Mouse (Mus musculus) ES-E14 (cell line): ENCODE measurements at regions not wholly inside any gene's neighbourhood (a gene's known extent, or its start where the extent isn't known, plus 50 kb on each side); places are given as distances from the start of the nearest gene placed in this dataset.

Experiments used
- CHD2 ChIP-seq: IDR thresholded peaks from 2 replicates; pipeline ENCODE4 v1.6.1; 2014; ENCODE audit warnings: mild to moderate bottlenecking, low read depth, low read length, inconsistent platforms
- HCFC1 ChIP-seq: IDR thresholded peaks from 2 replicates; pipeline ENCODE4 v1.6.1; 2012; ENCODE audit warnings: low read length, inconsistent platforms, borderline replicate concordance; ENCODE audit not compliant: insufficient read depth
- ZC3H11A ChIP-seq: IDR thresholded peaks from 2 replicates; pipeline ENCODE4 v1.6.1; 2012; ENCODE audit warnings: low read depth, mild to moderate bottlenecking, inconsistent platforms, low read length, borderline replicate concordance

DNA sequence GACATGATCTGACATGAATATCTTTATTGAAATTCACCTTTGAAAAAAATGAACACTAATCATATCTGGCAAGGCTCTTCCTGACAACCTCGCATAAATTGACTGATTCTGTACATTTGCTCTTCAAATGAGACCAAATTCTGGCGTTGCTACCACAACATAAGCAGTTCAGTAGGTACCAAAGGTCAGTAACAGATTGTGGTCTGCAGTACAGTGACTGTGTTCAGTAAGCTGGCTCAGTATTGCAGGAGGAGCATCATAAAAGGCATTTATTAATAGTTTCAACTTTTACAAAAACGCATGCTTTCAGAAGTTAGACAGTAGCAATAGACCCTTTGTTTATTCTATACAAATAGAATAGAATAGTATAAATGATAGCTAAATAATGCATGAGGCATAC lies 226.7 kb upstream of the Dab2 start:
- TF ChIP-seq ZC3H11A (no peak), CHD2 (no peak), HCFC1 (no peak)
